Mouse (Mus musculus): ENCODE measurements around the gene Aldh3b3. TPM values are rescaled to one million over a fixed set of nuclear protein-coding genes. Genes with fewer than 3 reads are reported as not detected.
"Not testable (repeated sequence)": the region's sequence is repeated elsewhere in the genome, so short reads cannot be mapped to it uniquely, and the experiment has no call there.

The Aldh3b3 gene
- polyA plus RNA-seq, 1 experiment from 2014 or later: 0.07 TPM

DNA sequence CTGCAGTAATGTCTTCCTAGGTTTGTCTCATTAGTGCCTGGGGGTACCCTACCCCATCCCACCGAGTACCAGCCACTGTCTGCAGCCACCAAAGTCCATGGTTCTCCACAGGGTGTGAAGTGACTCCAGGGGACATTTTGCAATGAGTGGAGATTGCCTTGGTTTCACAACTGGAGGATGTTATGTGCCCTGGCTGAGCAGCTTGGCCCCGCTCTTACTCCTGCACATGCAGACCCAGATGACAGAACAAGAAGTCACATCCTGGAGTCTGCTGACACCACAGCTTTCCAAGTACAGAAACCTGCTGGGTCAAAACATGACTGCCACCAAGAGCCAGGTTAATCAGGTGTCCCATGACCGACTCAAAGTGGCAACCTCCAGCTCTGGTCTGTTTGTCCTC, 3.4 kb upstream of the Aldh3b3 start:
- Histone ChIP-seq H3K9ac (ENCODE audit: low read depth, low read length) (no peak overlapping the region), H3K4me2 (ENCODE audit: low read length) (no peak overlapping the region), H3K27ac (no peak overlapping the region), H3K4me1 (replicated peaks; ENCODE audit: insufficient read depth, low read length) (no peaks in the 10 kb centered on the region), H3K4me3 (replicated peaks; ENCODE audit: low read depth, low read length) (no peak overlapping the region), H3K27me3 (ENCODE audit: insufficient read depth, low read length) (no peaks in the 10 kb centered on the region), H3K36me3 (ENCODE audit: insufficient read depth, low read length) (no peaks in the 10 kb centered on the region), H3K9me3 (replicated peaks; ENCODE audit: low read length) (no peaks in the 10 kb centered on the region)
- no peak for DNase-seq (ENCODE audit: low spot score)
- no peak for ATAC-seq (replicated peaks; ENCODE audit: low FRiP score, low read depth)
- no peak for TF ChIP-seq CTCF (IDR thresholded peaks at IDR 0.05; ENCODE audit: low read depth)
- 64% methylated on average over 3 of the region's 3 CpGs for WGBS

DNA sequence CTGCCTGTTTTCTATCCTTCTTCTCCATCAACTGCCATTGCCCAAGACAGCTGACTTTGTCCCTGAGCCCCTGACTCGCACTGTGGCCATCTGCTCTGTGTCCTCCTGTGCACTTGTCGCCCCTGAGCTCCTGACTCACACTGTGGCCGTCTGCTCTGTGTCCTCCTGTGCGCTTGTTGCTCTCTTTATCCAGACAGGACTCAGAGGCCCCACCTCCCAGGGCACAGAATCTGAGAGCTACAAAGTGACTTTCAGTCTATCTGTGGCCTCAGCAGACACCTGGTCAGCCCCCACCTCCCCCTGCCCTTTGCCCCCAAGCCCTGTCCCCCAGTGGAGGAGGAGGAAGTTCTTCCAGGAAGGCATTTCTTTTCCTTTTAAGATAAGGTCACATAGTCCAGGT, 2.6 kb upstream of the Aldh3b3 start:
- no peaks in the 10 kb centered on the region for H3K4me1 ChIP-seq (replicated peaks; ENCODE audit: insufficient read depth, low read length)
- no peaks in the 10 kb centered on the region for H3K27me3 ChIP-seq (ENCODE audit: insufficient read depth, low read length)
- no peaks in the 10 kb centered on the region for H3K36me3 ChIP-seq (ENCODE audit: insufficient read depth, low read length)
- H3K4me3 ChIP-seq (replicated peaks; ENCODE audit: low read depth, low read length): no peak overlapping the region
- DNase-seq (ENCODE audit: low spot score) (no peak), ATAC-seq (replicated peaks; ENCODE audit: low FRiP score, low read depth) (no peak)
- no peak overlapping the region for H3K4me2 ChIP-seq (ENCODE audit: low read length)
- H3K9ac ChIP-seq (ENCODE audit: low read depth, low read length): no peak overlapping the region
- TF ChIP-seq CTCF (IDR thresholded peaks at IDR 0.05; ENCODE audit: low read depth): no peak
- no peaks in the 10 kb centered on the region for H3K9me3 ChIP-seq (replicated peaks; ENCODE audit: low read length)
- 41% methylated on average over 4 of the region's 4 CpGs for whole genome bisulfite sequencing
- no peak overlapping the region for H3K27ac ChIP-seq

GRCm38 (mm10) chr19:3957296-3958036, 979 bp upstream of the Aldh3b3 start:
- not testable (repeated sequence) for H3K27ac ChIP-seq; H3K4me2 ChIP-seq (ENCODE audit: low read length); DNase-seq (ENCODE audit: low spot score); H3K9ac ChIP-seq (ENCODE audit: low read depth, low read length); H3K36me3 ChIP-seq (ENCODE audit: insufficient read depth, low read length); H3K4me3 ChIP-seq (replicated peaks; ENCODE audit: low read depth, low read length); H3K9me3 ChIP-seq (replicated peaks; ENCODE audit: low read length); H3K4me1 ChIP-seq (replicated peaks; ENCODE audit: insufficient read depth, low read length); H3K27me3 ChIP-seq (ENCODE audit: insufficient read depth, low read length)
- peak; percentile 37 for ATAC-seq (replicated peaks; ENCODE audit: low FRiP score, low read depth)
- WGBS: 58% methylated on average over 5 of the region's 5 CpGs

GRCm38 (mm10) chr19:3959030-3959429, 585 bp downstream of the Aldh3b3 start:
- Histone ChIP-seq H3K36me3 (ENCODE audit: insufficient read depth, low read length) (no peaks in the 10 kb centered on the region), H3K4me2 (ENCODE audit: low read length) (no peak overlapping the region), H3K27ac (no peak overlapping the region), H3K27me3 (ENCODE audit: insufficient read depth, low read length) (no peaks in the 10 kb centered on the region), H3K9me3 (replicated peaks; ENCODE audit: low read length) (no peaks in the 10 kb centered on the region), H3K9ac (ENCODE audit: low read depth, low read length) (no peak overlapping the region), H3K4me1 (replicated peaks; ENCODE audit: insufficient read depth, low read length) (no peaks in the 10 kb centered on the region), H3K4me3 (replicated peaks; ENCODE audit: low read depth, low read length) (no peak overlapping the region)
- DNase-seq (ENCODE audit: low spot score) (no peak), ATAC-seq (replicated peaks; ENCODE audit: low FRiP score, low read depth) (no peak)
- TF ChIP-seq CTCF (IDR thresholded peaks at IDR 0.05; ENCODE audit: low read depth): no peak

DNA sequence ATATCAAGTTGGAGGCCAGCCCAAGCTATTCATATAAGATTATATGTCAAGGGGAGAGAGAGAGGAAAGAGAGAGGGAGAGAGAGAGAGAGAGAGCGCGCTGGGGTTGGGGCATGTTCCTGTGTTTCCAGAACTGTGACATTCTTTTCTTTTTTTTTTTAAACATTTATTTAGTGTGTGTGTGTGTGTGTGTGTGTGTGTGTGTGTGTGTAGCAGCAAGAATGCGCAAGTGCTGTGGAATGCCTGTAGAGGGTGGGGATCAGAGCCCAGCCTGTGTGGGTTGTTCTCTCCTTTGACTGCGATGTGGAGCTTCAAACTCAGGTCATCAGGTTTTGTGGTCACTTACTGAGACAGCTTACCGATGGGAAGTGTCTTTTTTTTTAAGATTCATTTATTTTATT, 1.8 kb downstream of the Aldh3b3 start:
- Histone ChIP-seq H3K9ac (ENCODE audit: low read depth, low read length) (no peak overlapping the region), H3K4me2 (ENCODE audit: low read length) (no peak overlapping the region), H3K27me3 (ENCODE audit: insufficient read depth, low read length) (no peaks in the 10 kb centered on the region), H3K27ac (no peak overlapping the region), H3K4me1 (replicated peaks; ENCODE audit: insufficient read depth, low read length) (no peaks in the 10 kb centered on the region), H3K4me3 (replicated peaks; ENCODE audit: low read depth, low read length) (no peak overlapping the region), H3K36me3 (ENCODE audit: insufficient read depth, low read length) (no peaks in the 10 kb centered on the region), H3K9me3 (replicated peaks; ENCODE audit: low read length) (no peaks in the 10 kb centered on the region)
- DNase-seq (ENCODE audit: low spot score) (no peak), ATAC-seq (replicated peaks; ENCODE audit: low FRiP score, low read depth) (no peak)
- no peak for TF ChIP-seq CTCF (IDR thresholded peaks at IDR 0.05; ENCODE audit: low read depth)
- WGBS: 81% methylated on average over 5 of the region's 5 CpGs

GRCm38 (mm10) chr19:3961805-3962204, 3.4 kb downstream of the Aldh3b3 start:
- WGBS: 74% methylated on average over 6 of the region's 6 CpGs
- not testable (repeated sequence) for H3K4me2 ChIP-seq (ENCODE audit: low read length); H3K27ac ChIP-seq; ATAC-seq (replicated peaks; ENCODE audit: low FRiP score, low read depth); DNase-seq (ENCODE audit: low spot score); H3K27me3 ChIP-seq (ENCODE audit: insufficient read depth, low read length); H3K9me3 ChIP-seq (replicated peaks; ENCODE audit: low read length); H3K4me3 ChIP-seq (replicated peaks; ENCODE audit: low read depth, low read length); H3K9ac ChIP-seq (ENCODE audit: low read depth, low read length); H3K4me1 ChIP-seq (replicated peaks; ENCODE audit: insufficient read depth, low read length); H3K36me3 ChIP-seq (ENCODE audit: insufficient read depth, low read length)

DNA sequence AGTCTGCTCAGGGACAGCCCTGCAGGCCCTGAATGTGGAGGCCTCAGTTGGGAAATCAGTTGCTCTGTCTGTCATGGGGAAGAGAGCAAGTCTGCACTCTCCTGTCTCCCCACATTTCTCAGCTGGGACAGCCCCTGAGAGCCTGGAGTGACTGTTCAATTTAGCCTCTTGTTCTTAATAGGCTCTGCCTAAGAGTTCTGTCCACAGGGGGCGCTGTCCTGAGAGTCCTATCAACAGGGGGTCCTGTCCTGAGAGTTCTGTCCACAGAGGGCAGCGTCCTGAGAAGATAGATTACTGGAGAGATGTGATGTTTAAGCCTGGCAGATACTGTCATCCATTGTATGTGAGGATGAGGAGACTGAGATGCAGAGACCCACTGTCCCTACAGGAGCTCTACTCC, 4.0 kb downstream of the Aldh3b3 start:
- Histone ChIP-seq H3K27ac (no peak overlapping the region), H3K4me1 (replicated peaks; ENCODE audit: insufficient read depth, low read length) (no peaks in the 10 kb centered on the region), H3K9me3 (replicated peaks; ENCODE audit: low read length) (no peaks in the 10 kb centered on the region), H3K27me3 (ENCODE audit: insufficient read depth, low read length) (no peaks in the 10 kb centered on the region), H3K4me2 (ENCODE audit: low read length) (no peak overlapping the region), H3K36me3 (ENCODE audit: insufficient read depth, low read length) (no peaks in the 10 kb centered on the region), H3K9ac (ENCODE audit: low read depth, low read length) (no peak overlapping the region), H3K4me3 (replicated peaks; ENCODE audit: low read depth, low read length) (no peak overlapping the region)
- no peak for ATAC-seq (replicated peaks; ENCODE audit: low FRiP score, low read depth)
- 18% methylated on average over 2 of the region's 2 CpGs for WGBS
- TF ChIP-seq CTCF (IDR thresholded peaks at IDR 0.05; ENCODE audit: low read depth): peak; percentile 54
- peak; percentile 49 for DNase-seq (ENCODE audit: low spot score)

All from kidney, postnatal 0 days (tissue).